Mouse (Mus musculus): ENCODE data around the gene Wdr74. TPM values are rescaled to one million over a fixed set of nuclear protein-coding genes. Genes with fewer than 3 reads are reported as not detected.
"Not testable (repeated sequence)": the region's sequence is repeated elsewhere in the genome, so short reads cannot be mapped to it uniquely, and the experiment has no call there.

Gene Wdr74
- total and polyA plus RNA-seq, 2 experiments from 2014 or later = 36.6 to 45.8 TPM

DNA sequence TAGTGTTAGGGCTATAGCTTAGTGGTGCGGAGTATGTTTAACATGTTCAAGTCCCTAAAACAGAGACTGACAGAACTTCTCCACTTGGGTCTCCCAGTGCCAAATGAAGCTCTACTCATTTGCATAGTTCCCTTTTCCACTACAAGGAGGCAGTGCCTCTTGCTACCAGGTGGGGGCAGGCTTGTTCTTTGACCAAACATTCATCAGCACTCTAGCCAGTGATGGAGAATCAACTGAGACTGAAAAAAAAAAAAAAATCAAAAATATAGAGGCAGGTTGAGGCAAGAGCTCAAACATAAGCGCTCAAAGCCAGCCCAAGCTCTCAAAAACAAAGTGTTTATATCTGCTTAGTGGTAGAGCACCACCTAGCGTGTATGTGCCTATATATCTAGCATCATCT is 17.3 kb upstream of the Wdr74 start:
- H3K4me2 ChIP-seq (ENCODE audit: low read depth, low read length) = no peak overlapping the region
- no peak for ATAC-seq (ENCODE audit: insufficient read depth, low read depth)
- no peak overlapping the region for H3K9ac ChIP-seq (replicated peaks; ENCODE audit: low read depth, low read length)
- TF ChIP-seq EP300 (IDR thresholded peaks at IDR 0.05; ENCODE audit: low read depth) (no peak), CTCF (IDR thresholded peaks at IDR 0.05; ENCODE audit: low read depth) (peak; percentile 81)
- 76% methylated on average over 3 of the region's 3 CpGs for WGBS
- H3K27ac ChIP-seq (ENCODE audit: low read depth) = no peak overlapping the region
- no peaks in the 10 kb centered on the region for H3K27me3 ChIP-seq (ENCODE audit: control insufficient read depth, insufficient read depth, low read length)
- no peaks in the 10 kb centered on the region for H3K9me3 ChIP-seq (replicated peaks; ENCODE audit: control insufficient read depth, low read length)
- H3K4me1 ChIP-seq (ENCODE audit: control insufficient read depth, insufficient read depth) = peaks cover 12% of the 10 kb centered on the region
- no peaks in the 10 kb centered on the region for H3K36me3 ChIP-seq (replicated peaks; ENCODE audit: control insufficient read depth, insufficient read depth, low read length)
- H3K4me3 ChIP-seq (ENCODE audit: low read depth, low read length) = no peak overlapping the region
- DNase-seq (ENCODE audit: low spot score) = peak; percentile 55

DNA sequence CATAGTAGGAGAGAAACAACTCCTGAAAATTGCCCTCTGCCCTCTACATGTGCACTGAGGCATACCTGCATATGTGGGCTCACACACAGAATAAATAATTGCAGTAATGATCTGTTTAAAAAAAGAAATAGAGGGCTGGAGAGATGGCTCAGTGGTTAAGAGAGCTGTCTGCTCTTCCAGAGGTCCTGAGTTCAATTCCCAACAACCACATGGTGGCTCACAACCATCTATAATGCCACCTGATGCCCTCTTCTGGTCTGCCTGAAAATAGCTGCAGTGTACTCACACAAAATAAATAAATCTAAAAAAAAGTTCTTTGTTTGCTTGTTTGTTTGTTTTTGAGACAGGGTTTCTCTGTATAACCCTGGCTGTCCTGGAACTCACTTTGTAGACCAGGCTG is 16.6 kb upstream of the Wdr74 start:
- peak; percentile 31 for TF ChIP-seq CTCF (IDR thresholded peaks at IDR 0.05; ENCODE audit: low read depth)
- not testable (repeated sequence) for H3K27ac ChIP-seq (ENCODE audit: low read depth); H3K36me3 ChIP-seq (replicated peaks; ENCODE audit: control insufficient read depth, insufficient read depth, low read length); H3K4me3 ChIP-seq (ENCODE audit: low read depth, low read length); H3K9me3 ChIP-seq (replicated peaks; ENCODE audit: control insufficient read depth, low read length); H3K27me3 ChIP-seq (ENCODE audit: control insufficient read depth, insufficient read depth, low read length); DNase-seq (ENCODE audit: low spot score); H3K4me2 ChIP-seq (ENCODE audit: low read depth, low read length); H3K9ac ChIP-seq (replicated peaks; ENCODE audit: low read depth, low read length); ATAC-seq (ENCODE audit: insufficient read depth, low read depth)
- H3K4me1 ChIP-seq (ENCODE audit: control insufficient read depth, insufficient read depth) = peaks cover 13% of the 10 kb centered on the region

DNA sequence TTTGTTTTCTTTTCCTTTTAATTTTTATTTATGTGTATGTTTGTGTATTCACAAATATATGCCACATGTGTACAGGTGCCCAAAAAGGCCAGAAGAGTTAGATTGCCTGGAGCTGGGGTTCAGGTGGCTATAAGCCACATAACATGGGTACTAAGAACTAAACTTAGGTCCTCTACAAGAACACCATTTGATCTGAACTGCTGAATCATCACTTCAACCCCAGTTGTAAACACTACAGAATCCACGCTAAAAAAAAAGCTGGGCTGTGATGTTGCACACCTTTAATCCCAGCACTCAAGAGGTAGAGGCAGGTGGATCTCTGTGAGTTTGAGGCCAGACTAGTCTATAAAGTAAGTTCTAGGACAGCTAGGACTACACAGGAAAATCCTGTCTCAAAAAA is 14.2 kb upstream of the Wdr74 start:
- H3K9me3 ChIP-seq (replicated peaks; ENCODE audit: control insufficient read depth, low read length) = no peaks in the 10 kb centered on the region
- ATAC-seq (ENCODE audit: insufficient read depth, low read depth) (no peak), DNase-seq (ENCODE audit: low spot score) (no peak)
- no peak for TF ChIP-seq CTCF (IDR thresholded peaks at IDR 0.05; ENCODE audit: low read depth)
- no peak for TF ChIP-seq EP300 (IDR thresholded peaks at IDR 0.05; ENCODE audit: low read depth)
- no peak overlapping the region for H3K27ac ChIP-seq (ENCODE audit: low read depth)
- H3K27me3 ChIP-seq (ENCODE audit: control insufficient read depth, insufficient read depth, low read length) = no peaks in the 10 kb centered on the region
- WGBS = 68% methylated on average over 1 of the region's 1 CpGs
- H3K4me1 ChIP-seq (ENCODE audit: control insufficient read depth, insufficient read depth) = peaks cover 22% of the 10 kb centered on the region
- H3K36me3 ChIP-seq (replicated peaks; ENCODE audit: control insufficient read depth, insufficient read depth, low read length) = peaks cover 23% of the 10 kb centered on the region
- H3K4me2 ChIP-seq (ENCODE audit: low read depth, low read length) = no peak overlapping the region
- H3K4me3 ChIP-seq (ENCODE audit: low read depth, low read length) = no peak overlapping the region
- no peak overlapping the region for H3K9ac ChIP-seq (replicated peaks; ENCODE audit: low read depth, low read length)

DNA sequence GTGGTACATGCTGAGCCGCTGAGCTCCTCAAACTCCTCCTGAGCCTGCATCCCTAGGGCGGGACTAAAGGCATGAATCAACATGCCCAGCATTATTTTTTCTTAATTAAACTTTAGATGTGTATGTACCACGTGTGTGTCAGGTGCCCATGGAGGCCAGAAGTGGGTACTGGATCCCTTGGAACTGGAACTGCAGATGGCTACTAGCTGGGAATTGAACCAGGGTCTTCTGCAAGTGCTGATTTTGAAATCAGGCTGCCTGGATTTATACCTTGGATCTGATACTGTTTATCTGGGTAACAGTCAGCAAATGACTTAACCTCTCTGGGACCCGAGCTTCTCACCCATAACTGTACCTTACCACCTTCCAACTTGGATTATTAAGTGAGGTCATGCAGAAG is 13.6 kb upstream of the Wdr74 start:
- Histone ChIP-seq H3K9me3 (replicated peaks; ENCODE audit: control insufficient read depth, low read length) (no peaks in the 10 kb centered on the region), H3K27ac (ENCODE audit: low read depth) (peak overlapping the region; percentile 96; the same call in 1 of the 2 replicates), H3K4me3 (ENCODE audit: low read depth, low read length) (peak overlapping the region; percentile 96), H3K27me3 (ENCODE audit: control insufficient read depth, insufficient read depth, low read length) (no peaks in the 10 kb centered on the region), H3K4me1 (ENCODE audit: control insufficient read depth, insufficient read depth) (peaks cover 22% of the 10 kb centered on the region), H3K4me2 (ENCODE audit: low read depth, low read length) (peak overlapping the region; percentile 82), H3K9ac (replicated peaks; ENCODE audit: low read depth, low read length) (peak overlapping the region; percentile 83), H3K36me3 (replicated peaks; ENCODE audit: control insufficient read depth, insufficient read depth, low read length) (peaks cover 30% of the 10 kb centered on the region)
- ATAC-seq (ENCODE audit: insufficient read depth, low read depth) (no peak), DNase-seq (ENCODE audit: low spot score) (no peak)
- TF ChIP-seq EP300 (IDR thresholded peaks at IDR 0.05; ENCODE audit: low read depth) (no peak), CTCF (IDR thresholded peaks at IDR 0.05; ENCODE audit: low read depth) (no peak)
- WGBS = 58% methylated on average over 4 of the region's 4 CpGs

DNA sequence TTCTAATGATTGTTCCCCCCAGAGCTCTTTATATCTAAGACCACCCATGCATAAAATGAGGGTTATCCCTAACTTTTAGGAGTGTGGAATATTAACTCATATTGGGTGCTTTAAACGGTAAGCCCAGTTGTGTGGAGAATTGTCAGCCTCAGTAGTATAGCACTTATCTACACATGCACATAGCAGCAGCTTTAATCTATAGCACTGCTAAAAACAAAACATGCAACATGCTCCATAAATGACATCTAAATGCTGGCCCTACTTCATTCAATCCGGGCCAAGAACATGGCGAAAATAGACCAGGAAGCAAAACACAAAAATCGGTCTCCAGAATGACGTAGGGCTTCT is 13.1 kb upstream of the Wdr74 start:
- DNase-seq (ENCODE audit: low spot score) (peak; percentile 66), ATAC-seq (ENCODE audit: insufficient read depth, low read depth) (no peak)
- Histone ChIP-seq H3K27me3 (ENCODE audit: control insufficient read depth, insufficient read depth, low read length) (no peaks in the 10 kb centered on the region), H3K27ac (ENCODE audit: low read depth) (peak overlapping the region; percentile 96), H3K9me3 (replicated peaks; ENCODE audit: control insufficient read depth, low read length) (no peaks in the 10 kb centered on the region), H3K9ac (replicated peaks; ENCODE audit: low read depth, low read length) (peak overlapping the region; percentile 83), H3K36me3 (replicated peaks; ENCODE audit: control insufficient read depth, insufficient read depth, low read length) (peaks cover 30% of the 10 kb centered on the region), H3K4me2 (ENCODE audit: low read depth, low read length) (peak overlapping the region; percentile 82), H3K4me1 (ENCODE audit: control insufficient read depth, insufficient read depth) (peaks cover 22% of the 10 kb centered on the region), H3K4me3 (ENCODE audit: low read depth, low read length) (peak overlapping the region; percentile 96)
- TF ChIP-seq EP300 (IDR thresholded peaks at IDR 0.05; ENCODE audit: low read depth) (no peak), CTCF (IDR thresholded peaks at IDR 0.05; ENCODE audit: low read depth) (no peak)
- WGBS = under 1% methylated on average over 5 of the region's 5 CpGs

DNA sequence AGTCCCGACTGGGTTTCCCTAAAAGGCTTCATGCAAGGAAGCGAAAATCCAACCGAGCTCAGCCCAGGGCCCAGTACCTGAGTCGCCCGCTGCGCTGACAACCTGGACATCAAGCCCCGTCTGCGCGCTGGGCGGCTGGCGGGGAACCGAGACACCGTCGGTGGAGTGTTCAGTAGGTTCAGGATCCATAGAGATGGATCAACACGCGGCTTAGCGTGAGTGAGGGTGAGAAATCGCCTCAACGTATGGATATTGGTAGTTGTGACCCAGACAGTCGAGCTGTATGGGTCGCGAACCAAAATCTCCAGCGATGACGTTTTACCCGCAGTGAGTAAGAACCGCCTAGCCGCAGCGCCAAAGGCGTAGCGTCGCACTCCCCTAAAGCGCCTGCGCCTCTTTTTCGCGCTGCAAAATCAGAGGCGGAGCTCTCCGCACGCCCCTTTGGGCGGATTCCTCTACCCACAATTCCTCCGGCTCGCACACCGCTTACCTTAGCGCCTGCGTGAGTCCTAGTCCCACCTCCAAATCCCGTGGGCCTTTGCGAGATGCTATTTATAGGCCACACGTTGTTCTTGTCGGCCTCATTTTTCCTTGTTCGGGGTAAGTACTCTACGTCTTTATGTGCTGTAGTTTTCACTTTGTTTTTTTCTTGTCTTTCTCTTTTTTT is 12.6 kb upstream of the Wdr74 start, which contains the start of gene Slc3a2:
Gene Slc3a2, minus strand, starts transcription at position 463 of the 667 bp plus-strand sequence.
- Histone ChIP-seq H3K4me2 (ENCODE audit: low read depth, low read length) (peak within 1 kb of the TSS; percentile 82), H3K9ac (replicated peaks; ENCODE audit: low read depth, low read length) (peak within 1 kb of the TSS; percentile 95), H3K36me3 (replicated peaks; ENCODE audit: control insufficient read depth, insufficient read depth, low read length) (peaks cover 30% of the 10 kb centered on the region), H3K4me1 (ENCODE audit: control insufficient read depth, insufficient read depth) (peaks cover 22% of the 10 kb centered on the region), H3K27ac (ENCODE audit: low read depth) (peak within 1 kb of the TSS; percentile 96), H3K9me3 (replicated peaks; ENCODE audit: control insufficient read depth, low read length) (no peaks in the 10 kb centered on the region), H3K27me3 (ENCODE audit: control insufficient read depth, insufficient read depth, low read length) (no peaks in the 10 kb centered on the region), H3K4me3 (ENCODE audit: low read depth, low read length) (peak within 1 kb of the TSS; percentile 96)
- whole genome bisulfite sequencing = under 1% methylated on average over 50 of the region's 50 CpGs
- TF ChIP-seq CTCF (IDR thresholded peaks at IDR 0.05; ENCODE audit: low read depth) (no peak), EP300 (IDR thresholded peaks at IDR 0.05; ENCODE audit: low read depth) (peak; percentile 44; the same call in 1 of the 2 replicates)
- ATAC-seq (ENCODE audit: insufficient read depth, low read depth) (peak; percentile 97), DNase-seq (ENCODE audit: low spot score) (peak; percentile 99)

All from heart, postnatal 0 days (tissue).